Mouse (Mus musculus) kidney, embryonic 14.5 days (tissue): Measurements from ENCODE around the gene AC129217.1. TPM values are rescaled to one million over a fixed set of nuclear protein-coding genes. Genes with fewer than 3 reads are reported as not detected.

Experiments
- ATAC-seq: fragments of 200-750 bp; cut with Nextera tagmentation; 2 replicates; pipeline ENCODE4 v1.8.0; 2017; ENCODE audit warnings: moderate number of reproducible peaks, mild to moderate bottlenecking, moderate TSS enrichment, moderate library complexity; ENCODE audit not compliant: low FRiP score, low TSS enrichment
- H3K27ac ChIP-seq: fragments of 300-500 bp; sonication (generic); 2 replicates; pipeline ENCODE4 v1.5.1; 2014; ENCODE audit warnings: low read depth, mild to moderate bottlenecking, low read length, moderate library complexity, mixed read lengths
- H3K27me3 ChIP-seq: fragments of 300-500 bp; sonication (generic); 2 replicates; pipeline ENCODE4 v1.6.1; 2014; ENCODE audit warnings: mild to moderate bottlenecking, low read length; ENCODE audit not compliant: control insufficient read depth, insufficient read depth
- H3K36me3 ChIP-seq: fragments of 300-500 bp; sonication (generic); 2 replicates; pipeline ENCODE4 v1.6.1; 2014; ENCODE audit warnings: low read length, mixed read lengths; ENCODE audit not compliant: control insufficient read depth, insufficient read depth
- H3K4me1 ChIP-seq: fragments of 300-500 bp; sonication (generic); 2 replicates; pipeline ENCODE4 v1.6.1; 2014; ENCODE audit warnings: low read length, mixed read lengths; ENCODE audit not compliant: control insufficient read depth, insufficient read depth
- H3K4me2 ChIP-seq: fragments of 300-500 bp; sonication (generic); replicated peaks from 2 replicates; pipeline ENCODE4 v1.6.1; 2014; ENCODE audit warnings: low read depth, mild to moderate bottlenecking, low read length
- H3K4me3 ChIP-seq: fragments of 300-500 bp; sonication (generic); 2 replicates; pipeline ENCODE4 v1.5.1; 2014; ENCODE audit warnings: mild to moderate bottlenecking, low read length
- H3K9ac ChIP-seq: fragments of 300-500 bp; sonication (generic); 2 replicates; pipeline ENCODE4 v1.6.1; 2014; ENCODE audit warnings: low read depth, mild to moderate bottlenecking, low read length, moderate library complexity
- H3K9me3 ChIP-seq: fragments of 300-500 bp; sonication (generic); 2 replicates; pipeline ENCODE4 v1.6.1; 2016; ENCODE audit warnings: low read length; ENCODE audit not compliant: control insufficient read depth
- WGBS: fragments of 180-500 bp; shearing (Covaris S2); extraction: QIAGEN DNeasy Blood & Tissue Kit; methylation state at CpG from one replicate; pipeline ENCODE4 v1.1.7; 2014; 5-methylcytosine and 5-hydroxymethylcytosine counted together
- polyA plus RNA-seq: library from polyadenylated mRNA; unstranded; fragments of >200 nt; fragmentation: Nextera tagmentation; extraction: Ambion mirVana; gene quantifications from 2 replicates; pipeline ENCODE4 v1.2.1, GENCODE M21; 2014

Gene AC129217.1
- polyA plus RNA-seq, 1 experiment from 2014 or later, result not detected

DNA sequence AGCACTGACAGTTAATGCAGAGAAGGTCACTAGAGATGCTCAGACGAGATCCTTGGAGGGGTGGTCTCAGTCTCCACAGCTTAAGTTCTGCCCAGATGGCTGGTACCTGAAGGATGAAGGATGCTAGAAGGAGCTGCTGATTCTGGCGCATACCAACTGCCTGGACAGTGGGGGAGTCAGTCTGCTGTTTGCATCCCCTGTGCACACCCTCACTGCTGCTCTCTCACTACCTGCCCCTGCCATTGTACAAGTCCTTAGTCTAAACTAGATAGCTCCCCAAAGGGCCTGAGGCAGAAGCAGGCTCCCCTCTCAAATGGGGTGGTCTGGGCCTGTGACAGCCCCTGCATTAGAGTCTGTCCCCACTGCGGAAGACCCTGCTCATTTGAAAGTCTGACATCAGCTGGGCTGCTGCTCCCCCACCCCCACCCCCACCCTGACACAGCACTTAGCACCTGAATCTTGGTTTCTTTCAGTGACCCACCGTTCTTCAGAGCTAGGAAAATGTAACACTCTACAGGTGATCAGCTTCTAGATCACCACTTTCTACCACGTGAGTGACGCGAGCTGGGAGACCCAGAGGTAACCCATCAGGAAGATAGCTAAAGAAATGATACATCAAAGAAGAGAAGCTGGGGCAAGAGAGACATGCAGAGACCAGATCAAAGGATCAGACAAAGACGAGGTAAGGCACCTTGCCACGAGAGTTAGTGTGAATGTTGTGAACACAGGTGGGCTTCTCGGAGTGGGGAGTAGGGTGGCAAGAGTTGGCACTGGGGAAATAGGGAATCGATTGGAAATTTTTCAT is 9.7 kb downstream of the AC129217.1 start, which contains the start of gene Gng3:
TSS of gene Gng3 (minus strand) at position 92 of the 805 bp plus-strand sequence.
- WGBS, result 51% methylated on average over 11 of the region's 11 CpGs
- Histone ChIP-seq H3K4me2 (peak within 1 kb of the TSS; percentile 77), H3K4me3 (peak within 1 kb of the TSS; percentile 54), H3K27ac (peak within 1 kb of the TSS; percentile 98), H3K36me3 (peaks cover 30% of the 10 kb centered on the region), H3K9me3 (no peaks in the 10 kb centered on the region), H3K9ac (peak within 1 kb of the TSS; percentile 78), H3K4me1 (peaks cover 25% of the 10 kb centered on the region; the same call in 1 of the 2 replicates), H3K27me3 (no peaks in the 10 kb centered on the region)
- peak; percentile 14; the same call in 1 of the 2 replicates for ATAC-seq

DNA sequence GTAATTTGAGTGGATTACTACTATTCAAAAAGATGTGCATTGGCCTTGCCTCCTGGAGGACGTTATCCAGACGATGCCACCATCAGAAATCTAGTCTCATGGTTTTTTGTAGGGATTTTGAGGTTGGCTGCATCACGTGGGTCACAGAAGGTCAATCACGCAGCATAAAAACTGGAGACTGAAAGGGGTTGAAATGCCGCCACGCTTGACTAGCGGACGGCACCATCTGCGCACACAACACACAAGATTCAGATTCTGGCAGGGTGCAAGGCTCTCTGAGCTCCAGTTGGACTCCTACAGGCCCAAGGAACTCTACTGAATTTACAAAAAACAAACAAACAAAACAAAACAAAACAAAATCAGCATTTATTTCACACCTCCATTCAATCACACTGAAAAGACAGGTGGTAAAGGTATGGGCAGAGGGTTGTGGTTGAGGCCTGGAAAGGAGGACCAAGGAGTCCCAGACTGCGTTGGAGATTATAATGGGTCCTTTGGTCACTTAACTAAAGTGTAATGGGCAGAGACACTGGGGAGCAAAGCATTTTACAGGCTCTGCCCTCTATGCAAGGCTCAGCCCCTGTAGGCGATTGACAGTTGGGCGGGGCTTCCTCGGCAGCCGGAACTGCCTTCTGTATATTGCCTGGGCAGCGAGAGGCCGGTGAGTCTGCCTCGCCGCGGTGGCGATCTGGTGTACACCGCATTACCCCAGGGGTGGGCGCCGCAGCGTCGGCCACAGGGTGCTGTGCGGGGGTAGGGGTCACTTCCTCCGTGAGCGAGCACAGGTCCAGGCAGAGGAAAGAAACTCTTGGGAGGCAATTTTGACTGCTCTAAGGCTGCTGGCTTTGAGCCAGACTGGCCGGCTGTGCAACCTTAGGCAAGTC is 10.6 kb downstream of the AC129217.1 start:
- Histone ChIP-seq H3K9ac (peak overlapping the region; percentile 63), H3K27me3 (no peaks in the 10 kb centered on the region), H3K4me3 (peak overlapping the region; percentile 54), H3K27ac (no peak overlapping the region), H3K36me3 (peaks cover 21% of the 10 kb centered on the region; the same call in 1 of the 2 replicates), H3K4me2 (peak overlapping the region; percentile 62), H3K4me1 (peaks cover 25% of the 10 kb centered on the region; the same call in 1 of the 2 replicates), H3K9me3 (no peaks in the 10 kb centered on the region)
- 20% methylated on average over 29 of the region's 29 CpGs for WGBS
- ATAC-seq, result peak; percentile 50

DNA sequence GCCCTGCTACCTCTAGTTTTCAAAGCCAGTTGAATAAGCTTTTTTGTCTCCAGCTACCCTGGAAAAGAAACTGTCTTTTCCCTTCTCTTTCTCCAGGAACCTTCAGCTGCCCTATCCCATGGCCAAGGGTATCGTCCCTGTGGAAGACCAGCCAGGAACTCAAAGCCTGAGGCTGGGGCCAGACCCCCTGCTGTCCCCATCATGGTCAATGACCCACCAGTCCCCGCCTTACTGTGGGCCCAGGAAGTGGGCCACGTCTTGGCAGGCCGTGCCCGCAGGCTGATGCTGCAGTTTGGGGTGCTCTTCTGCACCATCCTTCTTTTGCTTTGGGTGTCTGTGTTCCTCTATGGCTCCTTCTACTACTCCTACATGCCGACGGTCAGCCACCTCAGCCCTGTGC is 11.4 kb downstream of the AC129217.1 start:
- Histone ChIP-seq H3K9me3 (no peaks in the 10 kb centered on the region), H3K4me3 (peak overlapping the region; percentile 54), H3K36me3 (peaks cover 17% of the 10 kb centered on the region), H3K4me1 (peaks cover 25% of the 10 kb centered on the region; the same call in 1 of the 2 replicates), H3K27ac (no peak overlapping the region), H3K9ac (peak overlapping the region; percentile 63; the same call in 1 of the 2 replicates), H3K27me3 (no peaks in the 10 kb centered on the region), H3K4me2 (peak overlapping the region; percentile 62)
- 88% methylated on average over 7 of the region's 7 CpGs for WGBS
- no peak for ATAC-seq

DNA sequence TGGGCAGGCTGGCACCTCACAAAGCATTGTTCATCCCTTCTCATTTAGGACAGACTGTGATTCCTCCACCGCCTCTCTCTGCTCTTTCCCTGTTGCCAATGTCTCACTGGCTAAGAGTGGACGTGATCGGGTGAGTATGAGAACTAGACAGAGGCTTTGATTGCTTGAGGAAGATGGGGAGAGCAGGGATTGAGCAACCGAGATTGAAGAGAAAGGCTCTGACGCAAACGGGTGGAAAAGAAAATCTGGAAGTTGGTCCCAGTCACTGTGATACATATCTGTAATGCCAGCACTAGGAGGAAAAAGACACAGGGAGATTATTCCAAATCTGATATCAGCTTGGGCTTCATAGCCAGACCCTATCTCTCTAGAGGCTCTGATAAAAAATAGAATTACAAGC is 13.4 kb downstream of the AC129217.1 start:
- WGBS, result 90% methylated on average over 6 of the region's 6 CpGs

DNA sequence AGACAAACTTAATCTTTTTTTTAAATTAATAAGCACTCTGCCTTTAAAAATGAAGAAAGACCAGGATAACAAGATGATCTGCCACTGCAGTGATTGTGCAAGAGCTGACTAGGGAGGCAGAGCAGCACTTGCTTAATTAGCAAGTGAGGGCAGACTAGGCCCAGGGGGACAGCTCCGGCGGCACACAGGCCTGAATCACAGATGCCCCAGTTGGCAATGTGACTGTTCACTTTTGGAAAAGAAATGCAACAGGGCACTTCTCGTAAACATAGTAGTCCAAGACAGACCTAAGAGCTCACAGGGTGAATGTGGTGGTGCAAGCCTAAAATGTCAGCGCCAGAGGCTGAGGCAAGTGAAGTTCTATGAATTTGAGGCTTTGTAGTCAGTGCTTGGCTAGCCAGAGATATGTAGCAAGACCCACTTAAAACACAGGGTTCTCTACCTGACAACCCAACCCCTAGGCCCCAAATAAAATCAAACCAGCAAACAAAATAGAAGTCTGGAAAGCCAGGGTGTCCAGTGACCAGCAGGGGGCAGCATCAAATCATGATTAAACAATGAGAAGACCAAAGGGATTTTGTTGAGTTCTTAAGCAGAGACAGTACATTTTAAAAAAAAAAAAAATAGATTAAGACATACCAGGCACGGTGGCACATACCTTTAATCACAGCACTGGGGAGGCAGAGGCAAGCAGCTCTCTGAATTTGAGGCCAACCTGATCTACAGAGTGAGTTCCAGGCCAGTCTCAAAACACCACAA is 15.0 kb downstream of the AC129217.1 start:
- 71% methylated on average over 5 of the region's 5 CpGs for WGBS
- peaks cover 11% of the 10 kb centered on the region; the same call in 1 of the 2 replicates for H3K4me1 ChIP-seq
- ATAC-seq, result no peak

More for the DNA sequence above, 13.4 kb downstream of the AC129217.1 start:
- Histone ChIP-seq H3K36me3 (peaks cover 32% of the 10 kb centered on the region), H3K9ac (no peak overlapping the region), H3K9me3 (no peaks in the 10 kb centered on the region), H3K27ac (no peak overlapping the region), H3K4me2 (no peak overlapping the region), H3K27me3 (no peaks in the 10 kb centered on the region), H3K4me1 (peaks cover 25% of the 10 kb centered on the region; the same call in 1 of the 2 replicates), H3K4me3 (no peak overlapping the region)
- ATAC-seq, result no peak

DNA sequence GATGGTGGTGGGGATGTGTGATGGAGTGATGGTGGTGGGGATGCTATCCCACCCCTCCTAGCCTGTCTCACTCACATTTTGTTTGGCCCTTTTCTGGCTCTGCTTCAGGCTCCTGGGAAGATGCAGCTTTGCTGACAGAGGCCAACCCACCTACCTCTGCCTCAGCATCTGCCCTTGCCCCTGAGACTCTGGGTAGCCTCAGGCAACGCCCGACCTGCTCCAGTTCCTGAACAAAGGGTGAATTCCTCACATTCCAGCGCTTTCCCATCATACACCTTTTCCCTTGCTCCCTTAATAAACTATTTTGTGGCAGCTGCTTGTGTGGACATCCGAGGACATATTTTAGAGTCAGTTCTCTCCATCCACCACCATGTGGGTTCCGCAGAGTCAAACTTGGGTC is 18.8 kb downstream of the AC129217.1 start:
- Histone ChIP-seq H3K4me1 (no peaks in the 10 kb centered on the region), H3K9ac (no peak overlapping the region), H3K4me2 (no peak overlapping the region), H3K4me3 (no peak overlapping the region), H3K27me3 (no peaks in the 10 kb centered on the region), H3K36me3 (peaks cover 24% of the 10 kb centered on the region), H3K27ac (no peak overlapping the region), H3K9me3 (no peaks in the 10 kb centered on the region)
- WGBS, result 81% methylated on average over 5 of the region's 5 CpGs
- ATAC-seq, result no peak

More for the DNA sequence above, 15.0 kb downstream of the AC129217.1 start:
- no peak overlapping the region for H3K4me2 ChIP-seq
- H3K4me3 ChIP-seq, result no peak overlapping the region
- peaks cover 35% of the 10 kb centered on the region for H3K36me3 ChIP-seq
- no peak overlapping the region for H3K27ac ChIP-seq
- no peaks in the 10 kb centered on the region for H3K27me3 ChIP-seq
- no peak overlapping the region for H3K9ac ChIP-seq
- H3K9me3 ChIP-seq, result no peaks in the 10 kb centered on the region

DNA sequence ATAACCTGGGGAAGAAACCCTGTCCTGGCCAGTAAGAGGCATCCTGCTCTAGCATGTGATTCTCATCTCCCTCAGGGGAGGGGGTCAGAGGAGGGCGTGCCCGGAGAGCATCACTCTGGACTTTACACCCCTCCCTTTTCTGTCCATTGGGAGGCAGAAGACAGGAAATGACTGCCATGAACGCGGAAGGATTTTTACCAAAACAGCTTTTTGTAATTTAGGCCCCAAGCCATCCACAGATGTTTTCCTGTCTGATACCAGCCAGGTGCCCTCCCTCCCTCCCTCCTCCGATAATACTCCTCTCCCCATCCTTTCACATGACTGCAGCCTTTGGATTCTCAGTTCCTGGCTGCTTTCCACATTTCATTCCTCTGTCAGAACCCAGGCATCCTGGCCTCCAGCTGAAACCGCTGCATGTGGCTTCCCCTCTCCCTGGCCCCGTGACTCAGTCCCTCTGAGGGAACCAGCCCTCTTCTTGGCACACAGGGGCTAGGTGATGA is 20.9 kb downstream of the AC129217.1 start, which contains the start of gene Lrrn4cl:
TSS of gene Lrrn4cl (plus strand) at position 367 of the 500 bp plus-strand sequence.
- Histone ChIP-seq H3K27ac (no peak within 1 kb of the TSS), H3K27me3 (no peaks in the 10 kb centered on the region), H3K9me3 (no peaks in the 10 kb centered on the region), H3K4me1 (no peaks in the 10 kb centered on the region), H3K36me3 (peaks cover 21% of the 10 kb centered on the region), H3K9ac (no peak within 1 kb of the TSS), H3K4me3 (no peak within 1 kb of the TSS), H3K4me2 (no peak within 1 kb of the TSS)
- 31% methylated on average over 7 of the region's 7 CpGs for WGBS
- ATAC-seq, result peak; percentile 70; the same call in 1 of the 2 replicates

DNA sequence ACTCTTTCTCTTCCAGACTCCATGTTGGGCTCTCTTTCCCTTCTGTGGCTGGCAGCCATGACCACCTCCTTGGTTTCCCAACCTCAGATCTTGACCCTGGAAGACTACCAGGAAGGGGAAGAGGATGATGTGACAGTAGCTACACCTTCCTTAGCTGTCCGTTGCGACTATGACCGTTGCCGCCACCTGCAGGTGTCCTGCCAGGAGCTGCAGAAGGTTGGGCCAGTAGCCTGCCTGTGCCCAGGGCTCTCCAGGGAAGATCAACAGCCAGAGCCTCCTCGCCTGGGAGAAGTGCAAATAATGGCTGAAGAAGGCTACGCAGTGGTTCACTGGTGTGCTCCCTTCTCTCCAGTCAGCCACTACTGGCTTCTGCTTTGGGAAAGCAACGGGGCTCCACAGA is 22.1 kb downstream of the AC129217.1 start:
- H3K9me3 ChIP-seq, result no peaks in the 10 kb centered on the region
- no peaks in the 10 kb centered on the region for H3K27me3 ChIP-seq
- no peak overlapping the region for H3K9ac ChIP-seq
- peaks cover 12% of the 10 kb centered on the region; the same call in 1 of the 2 replicates for H3K36me3 ChIP-seq
- no peak overlapping the region for H3K27ac ChIP-seq
- H3K4me3 ChIP-seq, result no peak overlapping the region
- no peak for ATAC-seq
- 57% methylated on average over 7 of the region's 7 CpGs for WGBS
- no peaks in the 10 kb centered on the region for H3K4me1 ChIP-seq
- no peak overlapping the region for H3K4me2 ChIP-seq
